14 mouse cellular contexts compared by ENCODE assay signal in the genomic region with DNA sequence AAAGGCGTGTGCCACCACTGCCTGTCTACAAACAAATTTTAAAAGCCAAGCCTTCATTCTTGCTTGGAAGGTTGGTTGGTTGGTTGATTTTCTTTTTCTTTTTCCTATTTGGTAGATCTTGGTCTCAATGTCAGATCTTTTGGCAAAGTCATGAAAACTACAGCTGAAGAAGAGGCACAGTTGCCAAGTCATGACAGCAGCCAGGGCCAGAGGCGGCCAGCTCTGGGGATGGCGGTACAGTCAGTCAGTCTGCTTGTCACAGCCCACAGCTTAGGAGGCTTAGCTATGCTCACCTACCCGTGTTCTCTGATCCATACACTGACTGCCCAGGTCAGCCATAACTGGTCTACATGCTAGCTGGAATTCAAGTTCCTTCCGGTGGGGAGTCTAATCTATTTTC.
"Had no signal": no experiment of that assay in that cellular context is flagged by ENCODE, and none has a peak within 500 bp of the region (broad histone marks: within the 10 kb centered on the region; RNA-seq: fewer than 3 reads in every experiment).

No protein-coding gene starts in this region.

- H3K27ac ChIP-seq: layer of hippocampus, adult 2 months; limb, embryonic 10.5 days; liver, embryonic 15.5 days; midbrain, embryonic 13.5 days; neural tube, embryonic 15.5 days had no signal

- DNase-seq: kidney, adult 18-20 months; kidney, postnatal 10 days; kidney, postnatal 4 days; lung, adult 2 months; right cerebral cortex, adult 18-20 months; right cerebral cortex, postnatal 25 days; thymus, postnatal 36 days had no signal

- H3K4me3 ChIP-seq: layer of hippocampus, adult 2 months; limb, embryonic 10.5 days; liver, embryonic 15.5 days; midbrain, embryonic 13.5 days; myocyte; neural tube, embryonic 15.5 days had no signal

- ATAC-seq: midbrain, embryonic 13.5 days had no signal

- H3K27me3 ChIP-seq: liver, embryonic 15.5 days; midbrain, embryonic 13.5 days had no signal

- H3K36me3 ChIP-seq: limb, embryonic 10.5 days; liver, embryonic 15.5 days; midbrain, embryonic 13.5 days; neural tube, embryonic 15.5 days had no signal

- H3K9me3 ChIP-seq: limb, embryonic 10.5 days; liver, embryonic 15.5 days; midbrain, embryonic 13.5 days; neural tube, embryonic 15.5 days had no signal

- H3K9ac ChIP-seq: liver, embryonic 15.5 days; midbrain, embryonic 13.5 days; neural tube, embryonic 15.5 days had no signal

- H3K4me2 ChIP-seq: liver, embryonic 11.5 days; liver, embryonic 15.5 days; midbrain, embryonic 13.5 days; neural tube, embryonic 15.5 days had no signal
